Mouse (Mus musculus) liver, embryonic 16.5 days (tissue): ENCODE results near the gene Adora3. TPM values are rescaled to one million over a fixed set of nuclear protein-coding genes. Genes with fewer than 3 reads are reported as not detected.

Experiments
- ATAC-seq: fragments of 200-750 bp; cut with Nextera tagmentation; 2 replicates; pipeline ENCODE4 v1.8.0; 2017; ENCODE audit warnings: low read depth, mild to moderate bottlenecking, moderate number of reproducible peaks, moderate library complexity
- H3K27ac ChIP-seq: fragments of 300-500 bp; sonication (generic); 2 replicates; pipeline ENCODE4 v1.5.1; 2014; ENCODE audit warnings: mild to moderate bottlenecking, low read length
- H3K27me3 ChIP-seq: fragments of 300-500 bp; sonication (generic); 2 replicates; pipeline ENCODE4 v1.6.1; 2014; ENCODE audit warnings: low read depth, low read length, mixed read lengths; ENCODE audit not compliant: control insufficient read depth, insufficient read depth
- H3K36me3 ChIP-seq: fragments of 300-500 bp; sonication (generic); 2 replicates; pipeline ENCODE4 v1.6.1; 2014; ENCODE audit warnings: mild to moderate bottlenecking; ENCODE audit not compliant: control insufficient read depth, insufficient read depth
- H3K4me1 ChIP-seq: fragments of 300-500 bp; sonication (generic); 2 replicates; pipeline ENCODE4 v1.6.1; 2014; ENCODE audit warnings: low read depth, low read length, mixed read lengths; ENCODE audit not compliant: control insufficient read depth
- H3K4me2 ChIP-seq: fragments of 300-500 bp; sonication (generic); 2 replicates; pipeline ENCODE4 v1.6.1; 2014; ENCODE audit warnings: low read depth, low read length, mixed read lengths
- H3K4me3 ChIP-seq: fragments of 300-500 bp; sonication (generic); 2 replicates; pipeline ENCODE4 v1.5.1; 2014; ENCODE audit warnings: low read depth, mild to moderate bottlenecking, low read length
- H3K9ac ChIP-seq: fragments of 300-500 bp; sonication (generic); 2 replicates; pipeline ENCODE4 v1.6.1; 2014; ENCODE audit warnings: low read depth, low read length
- H3K9me3 ChIP-seq: fragments of 300-500 bp; sonication (generic); replicated peaks from 2 replicates; pipeline ENCODE4 v1.6.1; 2016; ENCODE audit warnings: low read length; ENCODE audit not compliant: control insufficient read depth
- whole genome bisulfite sequencing: fragments of 180-500 bp; shearing (Covaris S2); extraction: QIAGEN DNeasy Blood & Tissue Kit; methylation state at CpG from one replicate; pipeline ENCODE4 v1.1.7; 2014; ENCODE audit not compliant: insufficient replicate concordance; 5-methylcytosine and 5-hydroxymethylcytosine counted together
- polyA plus RNA-seq: library from polyadenylated mRNA; unstranded; fragments of >200 nt; fragmentation: Nextera tagmentation; extraction: Ambion mirVana; gene quantifications from 2 replicates; pipeline ENCODE4 v1.2.1, GENCODE M21; 2015

Adora3 gene
- polyA plus RNA-seq, 1 experiment from 2014 or later = 0.77 TPM

DNA sequence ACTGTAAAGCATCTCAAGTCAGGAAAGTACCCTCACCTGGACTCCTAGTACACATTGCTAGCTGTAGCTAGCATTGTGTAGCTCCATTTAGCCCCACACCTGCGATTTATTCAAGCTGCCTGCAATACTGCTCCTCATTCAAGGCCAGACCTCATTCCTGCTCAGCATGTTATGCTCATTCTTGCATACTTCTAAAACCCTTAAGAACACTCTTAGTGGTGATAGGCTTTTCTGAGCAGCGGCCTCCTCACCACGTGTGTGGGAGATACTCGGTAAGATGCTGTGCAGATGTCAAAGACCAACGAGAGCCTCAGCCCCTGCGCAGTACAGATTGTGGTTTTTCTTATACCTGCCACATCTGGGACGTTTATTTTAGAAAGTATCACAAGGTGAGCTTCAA, 59.2 kb downstream of the Adora3 start:
- H3K27ac ChIP-seq = no peak overlapping the region
- H3K36me3 ChIP-seq = no peaks in the 10 kb centered on the region
- H3K4me2 ChIP-seq = no peak overlapping the region
- H3K4me3 ChIP-seq = no peak overlapping the region
- no peaks in the 10 kb centered on the region for H3K27me3 ChIP-seq
- WGBS = 37% methylated on average over 7 of the region's 7 CpGs
- no peak for ATAC-seq
- H3K9ac ChIP-seq = no peak overlapping the region
- H3K4me1 ChIP-seq = peaks cover 2% of the 10 kb centered on the region
- no peaks in the 10 kb centered on the region for H3K9me3 ChIP-seq

DNA sequence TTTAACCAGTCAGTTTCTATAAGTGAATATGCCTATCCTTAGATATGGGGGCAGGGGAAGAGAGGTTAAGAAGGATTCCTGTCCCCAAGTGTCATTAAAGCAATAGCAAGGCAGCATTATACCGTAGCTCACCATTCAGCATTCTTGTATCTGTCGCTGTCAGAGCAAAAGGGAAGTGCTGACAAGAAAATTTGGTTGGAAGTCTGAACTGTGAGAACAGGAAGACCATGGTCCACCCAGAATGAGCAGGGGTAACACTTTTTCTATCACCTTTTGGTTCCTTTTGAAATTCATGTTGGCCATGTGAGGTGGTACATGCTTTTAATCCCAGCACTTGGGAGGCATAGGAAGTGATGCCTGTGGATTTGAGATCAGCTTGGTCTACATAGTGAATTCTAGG, 60.4 kb downstream of the Adora3 start:
- Histone ChIP-seq H3K4me1 (no peaks in the 10 kb centered on the region; the same call in 1 of the 2 replicates), H3K27ac (no peak overlapping the region), H3K4me3 (no peak overlapping the region), H3K27me3 (no peaks in the 10 kb centered on the region), H3K4me2 (no peak overlapping the region), H3K9me3 (no peaks in the 10 kb centered on the region), H3K36me3 (no peaks in the 10 kb centered on the region), H3K9ac (no peak overlapping the region)
- no peak for ATAC-seq
- WGBS = 50% methylated on average over 2 of the region's 2 CpGs

DNA sequence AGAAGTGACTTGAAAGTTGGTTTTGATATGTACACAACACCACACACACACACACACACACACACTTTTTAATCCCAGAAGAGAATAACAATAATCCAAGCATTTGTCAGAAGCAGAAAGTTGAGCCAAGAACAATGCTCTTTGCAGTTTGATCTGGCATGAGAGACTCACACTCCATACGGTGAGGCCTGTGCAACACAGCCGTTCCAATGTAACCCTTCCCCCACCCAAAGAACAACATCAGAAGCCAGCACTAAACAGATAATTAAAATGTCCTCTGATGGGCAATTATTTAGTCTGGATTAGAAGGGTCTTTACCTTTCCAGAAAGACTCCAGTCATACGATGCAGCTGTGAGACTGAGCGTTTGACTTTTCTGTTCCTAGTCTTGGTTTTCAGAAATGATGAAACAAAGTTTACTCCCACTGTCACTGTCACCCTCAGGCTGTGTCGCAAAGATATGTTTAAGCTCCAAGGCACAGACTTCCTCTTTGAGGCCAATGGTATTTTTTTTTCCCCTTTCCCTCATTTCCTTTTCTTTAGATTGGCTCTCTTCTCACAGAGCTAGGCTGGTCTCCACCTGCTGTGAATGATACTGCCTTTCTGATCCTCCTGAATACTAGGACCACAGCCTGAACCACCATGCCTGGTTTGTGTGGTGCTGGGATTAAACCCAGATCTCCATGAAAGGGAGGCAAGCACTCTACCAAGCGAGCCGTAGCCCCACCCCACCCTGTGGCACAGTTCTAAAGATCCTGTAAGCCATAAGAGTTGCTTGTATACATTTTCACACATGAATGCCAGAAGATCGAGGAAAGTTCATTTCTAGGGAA, 61.8 kb downstream of the Adora3 start, which contains the start of gene I830077J02Rik:
I830077J02Rik (minus strand) TSS at position 425 of the 832 bp plus-strand sequence.
- no peak within 1 kb of the TSS for H3K9ac ChIP-seq
- no peaks in the 10 kb centered on the region; the same call in 1 of the 2 replicates for H3K4me1 ChIP-seq
- H3K36me3 ChIP-seq = peaks cover under 1% of the 10 kb centered on the region; the same call in 1 of the 2 replicates
- H3K27me3 ChIP-seq = no peaks in the 10 kb centered on the region
- peak within 1 kb of the TSS; percentile 38 for H3K4me3 ChIP-seq
- H3K27ac ChIP-seq = peak within 1 kb of the TSS; percentile 31; the same call in 1 of the 2 replicates
- WGBS = 25% methylated on average over 8 of the region's 8 CpGs
- no peak within 1 kb of the TSS; the same call in 1 of the 2 replicates for H3K4me2 ChIP-seq
- peak; percentile 30 for ATAC-seq
- H3K9me3 ChIP-seq = no peaks in the 10 kb centered on the region

DNA sequence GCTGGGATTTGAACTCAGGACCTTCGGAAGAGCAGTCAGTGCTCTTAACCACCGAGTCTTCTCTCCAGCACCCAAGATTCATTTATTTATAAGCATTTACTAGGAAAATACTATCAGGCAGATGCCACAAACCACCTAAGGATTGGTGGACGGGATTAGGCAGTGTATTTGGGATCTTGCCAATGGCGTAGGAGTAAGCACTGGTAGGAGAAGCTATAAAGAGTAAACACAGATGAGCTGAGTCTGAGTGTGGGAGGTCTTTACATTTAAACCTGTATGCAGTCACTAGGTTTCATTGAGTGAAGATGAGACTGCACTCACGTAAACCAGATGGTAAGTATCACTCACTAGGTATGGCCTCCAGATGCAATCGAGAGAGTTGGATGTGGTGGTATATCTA, 63.3 kb downstream of the Adora3 start:
- H3K4me2 ChIP-seq = no peak overlapping the region
- H3K4me1 ChIP-seq = no peaks in the 10 kb centered on the region
- peaks cover 3% of the 10 kb centered on the region; the same call in 1 of the 2 replicates for H3K36me3 ChIP-seq
- no peaks in the 10 kb centered on the region for H3K9me3 ChIP-seq
- no peaks in the 10 kb centered on the region for H3K27me3 ChIP-seq
- ATAC-seq = no peak
- H3K27ac ChIP-seq = no peak overlapping the region
- H3K4me3 ChIP-seq = no peak overlapping the region
- 78% methylated on average over 6 of the region's 6 CpGs for WGBS
- H3K9ac ChIP-seq = no peak overlapping the region

DNA sequence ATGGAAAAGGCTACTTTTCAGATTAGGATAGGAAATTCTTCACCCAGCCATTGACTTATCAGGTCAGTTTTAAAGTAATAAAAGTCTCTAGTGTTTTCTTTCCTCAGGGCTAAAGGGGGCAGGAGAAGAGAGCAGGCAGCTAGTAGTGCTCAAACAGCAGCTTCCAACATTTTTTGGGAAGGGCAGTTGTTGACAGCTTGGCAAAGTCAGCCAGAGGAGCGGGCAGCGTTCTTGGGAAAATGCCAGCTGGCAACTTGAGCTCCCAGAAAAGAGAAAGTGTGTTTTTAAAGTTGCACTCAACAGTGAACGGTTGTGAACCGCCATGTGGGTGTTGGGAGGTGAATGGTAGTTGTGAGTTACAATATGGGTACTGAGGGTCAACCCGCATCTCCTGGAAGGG, 64.4 kb downstream of the Adora3 start:
- Histone ChIP-seq H3K27ac (no peak overlapping the region), H3K27me3 (no peaks in the 10 kb centered on the region), H3K9me3 (no peaks in the 10 kb centered on the region), H3K4me1 (no peaks in the 10 kb centered on the region), H3K9ac (no peak overlapping the region), H3K4me3 (no peak overlapping the region), H3K4me2 (no peak overlapping the region), H3K36me3 (peaks cover 3% of the 10 kb centered on the region; the same call in 1 of the 2 replicates)
- no peak for ATAC-seq
- WGBS = 89% methylated on average over 5 of the region's 5 CpGs

DNA sequence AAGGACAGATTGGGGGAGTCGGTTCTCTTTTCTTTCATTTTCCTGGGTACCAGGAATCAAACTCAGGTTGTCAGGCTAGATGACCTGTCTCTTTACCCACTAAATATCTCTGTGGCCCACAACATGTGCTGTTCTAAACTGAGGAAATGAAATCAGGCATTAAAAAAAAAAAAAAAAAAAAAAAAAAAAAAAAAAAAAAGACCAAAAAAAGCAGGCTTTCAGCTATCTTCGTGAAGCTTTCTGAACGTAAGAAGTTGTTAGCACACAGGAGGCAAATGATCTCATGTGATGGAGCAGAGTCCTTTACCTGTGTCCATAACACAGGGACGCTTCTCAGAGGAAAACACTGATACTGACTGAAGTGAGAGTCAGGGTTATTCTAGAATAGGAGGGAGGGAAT, 65.5 kb downstream of the Adora3 start:
- WGBS = 71% methylated on average over 4 of the region's 4 CpGs
- Histone ChIP-seq H3K4me1 (no peaks in the 10 kb centered on the region), H3K9me3 (no peaks in the 10 kb centered on the region), H3K4me2 (no peak overlapping the region), H3K9ac (no peak overlapping the region), H3K27me3 (no peaks in the 10 kb centered on the region), H3K36me3 (peaks cover 5% of the 10 kb centered on the region), H3K4me3 (no peak overlapping the region), H3K27ac (no peak overlapping the region)
- no peak for ATAC-seq

DNA sequence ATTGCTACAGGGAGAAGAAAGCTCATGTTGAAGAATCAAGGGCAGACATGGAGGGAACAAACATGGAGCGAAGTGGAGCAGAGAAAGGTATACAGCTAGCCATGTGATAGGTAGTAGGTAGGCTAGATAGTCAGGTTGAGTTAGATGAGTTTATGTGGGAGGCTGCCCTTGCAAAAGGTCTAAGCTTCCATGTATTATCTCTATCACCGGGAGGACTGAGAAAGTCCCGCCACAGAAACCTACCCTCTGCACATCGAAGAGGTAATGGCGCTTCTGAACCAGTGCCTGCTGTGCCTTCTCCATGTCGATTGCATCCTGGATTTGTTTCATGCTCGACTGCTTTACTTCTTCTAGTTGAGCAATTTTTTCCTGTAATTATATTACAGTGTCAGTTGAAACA, 80.7 kb downstream of the Adora3 start:
- Histone ChIP-seq H3K9ac (no peak overlapping the region), H3K4me3 (no peak overlapping the region), H3K4me2 (no peak overlapping the region), H3K27me3 (no peaks in the 10 kb centered on the region), H3K27ac (no peak overlapping the region), H3K9me3 (no peaks in the 10 kb centered on the region), H3K4me1 (no peaks in the 10 kb centered on the region; the same call in 1 of the 2 replicates), H3K36me3 (peaks cover 60% of the 10 kb centered on the region)
- no peak for ATAC-seq
- 87% methylated on average over 7 of the region's 7 CpGs for WGBS

DNA sequence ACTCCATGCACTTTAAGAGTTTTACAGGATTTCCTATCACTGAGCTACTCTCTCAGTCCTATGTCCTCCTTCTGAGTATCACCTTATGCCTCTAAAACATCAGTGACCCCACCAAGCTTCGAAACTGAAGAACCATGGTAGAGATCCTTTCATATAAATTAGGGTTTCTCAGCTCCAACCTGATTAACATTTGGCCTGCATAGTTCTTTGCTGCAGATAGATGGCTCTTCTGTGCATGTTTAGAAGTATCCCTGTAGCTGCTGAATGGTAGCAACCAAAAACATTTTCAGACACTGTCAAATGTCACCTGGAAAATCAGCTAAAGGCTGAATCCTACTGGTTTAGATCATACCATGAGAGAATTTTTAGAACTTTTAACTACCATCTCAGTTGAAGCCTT, 86.6 kb downstream of the Adora3 start:
- Histone ChIP-seq H3K9me3 (no peaks in the 10 kb centered on the region), H3K4me2 (peak overlapping the region; percentile 77; the same call in 1 of the 2 replicates), H3K4me3 (no peak overlapping the region), H3K27ac (no peak overlapping the region), H3K4me1 (peaks cover 16% of the 10 kb centered on the region), H3K27me3 (no peaks in the 10 kb centered on the region), H3K36me3 (peaks cover 34% of the 10 kb centered on the region), H3K9ac (no peak overlapping the region)
- 76% methylated on average over 1 of the region's 1 CpGs for WGBS
- ATAC-seq = no peak

DNA sequence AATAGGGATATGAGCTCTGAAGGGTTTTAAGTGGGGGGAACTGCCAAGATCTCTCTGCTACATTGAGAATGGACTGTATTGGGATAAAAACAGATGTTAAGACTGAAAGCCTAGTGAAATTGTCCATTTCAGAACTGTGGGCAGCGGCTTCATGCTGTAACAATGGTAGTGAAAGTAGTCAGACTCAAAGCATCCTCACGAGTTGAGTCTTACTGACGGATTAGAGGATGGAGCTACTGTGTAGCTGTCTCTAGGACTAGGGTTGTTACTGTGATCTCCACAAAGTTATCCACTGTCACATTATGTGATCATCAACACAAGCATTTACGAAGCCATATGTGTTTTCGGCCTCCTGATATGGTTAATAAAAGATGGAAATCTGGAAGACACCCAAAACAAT, 87.5 kb downstream of the Adora3 start:
- 29% methylated on average over 5 of the region's 5 CpGs for WGBS
- H3K9me3 ChIP-seq = no peaks in the 10 kb centered on the region
- ATAC-seq = no peak
- H3K4me1 ChIP-seq = peaks cover 16% of the 10 kb centered on the region
- peak overlapping the region; percentile 77 for H3K4me2 ChIP-seq
- peaks cover 31% of the 10 kb centered on the region for H3K36me3 ChIP-seq
- peak overlapping the region; percentile 94 for H3K9ac ChIP-seq
- H3K4me3 ChIP-seq = peak overlapping the region; percentile 94
- peak overlapping the region; percentile 93 for H3K27ac ChIP-seq
- no peaks in the 10 kb centered on the region for H3K27me3 ChIP-seq
